Mouse (Mus musculus) kidney, adult 8-10 months (tissue): ENCODE measurements around the gene Sox11.

Source experiments
- DNase-seq, 2 experiments: peaks; one replicate each; pipeline ENCODE4 v3.0.0; 2022

Sox11 gene

GRCm38 (mm10) chr12:27335356-27336055, 6.9 kb downstream of the Sox11 start:
- DNase-seq = no peak

- no peak for DNase-seq
These were observed 8.8 kb downstream of the Sox11 start for GRCm38 (mm10) chr12:27333590-27333989.

- no peak for DNase-seq
These were observed 19.0 kb downstream of the Sox11 start for GRCm38 (mm10) chr12:27323423-27323822.

- no peak for DNase-seq
These were observed 21.7 kb downstream of the Sox11 start for GRCm38 (mm10) chr12:27320705-27321104.

GRCm38 (mm10) chr12:27312985-27313384, 29.4 kb downstream of the Sox11 start:
- DNase-seq = no peak

GRCm38 (mm10) chr12:27311854-27312466, 30.4 kb downstream of the Sox11 start:
- peak in 1 of 2 experiments; percentile 6 for DNase-seq

GRCm38 (mm10) chr12:27311316-27311832, 31.0 kb downstream of the Sox11 start:
- no peak for DNase-seq

- no peak for DNase-seq
These were observed 31.7 kb downstream of the Sox11 start for GRCm38 (mm10) chr12:27310703-27311102.

- DNase-seq = no peak
These were observed 32.4 kb downstream of the Sox11 start for GRCm38 (mm10) chr12:27309969-27310368.

GRCm38 (mm10) chr12:27304713-27305437, 37.5 kb downstream of the Sox11 start:
- DNase-seq = no peak

- no peak for DNase-seq
These were observed 39.2 kb downstream of the Sox11 start for GRCm38 (mm10) chr12:27303190-27303589.

GRCm38 (mm10) chr12:27298721-27299120, 43.7 kb downstream of the Sox11 start:
- DNase-seq = no peak

- DNase-seq = no peak
These were observed 48.2 kb downstream of the Sox11 start for GRCm38 (mm10) chr12:27294191-27294590.

GRCm38 (mm10) chr12:27293736-27294135, 48.6 kb downstream of the Sox11 start:
- no peak for DNase-seq

- DNase-seq = no peak
These were observed 49.2 kb downstream of the Sox11 start for GRCm38 (mm10) chr12:27293208-27293607.
